Mouse (Mus musculus) heart, postnatal 25 days (tissue): ENCODE data around the gene Tpm1. TPM values are rescaled to one million over a fixed set of nuclear protein-coding genes. Genes with fewer than 3 reads are reported as not detected.

ENCODE experiments used
- DNase-seq: peaks from one replicate; pipeline ENCODE4 v3.0.0; 2022; ENCODE audit warnings: low spot score
- intact Hi-C: fragments of 180-260 bp; cut with DNase I; formaldehyde crosslinking; loops from one replicate; pipeline ENCODE4 v1.15.1; 2025
- total RNA-seq, 2 experiments: library from RNA; stranded (reverse); gene quantifications; 2 replicates each; pipeline ENCODE4 v1.2.3; 2021

The Tpm1 gene
- total RNA-seq, 2 experiments from 2014 or later, result 12,975 to 13,062 TPM

DNA sequence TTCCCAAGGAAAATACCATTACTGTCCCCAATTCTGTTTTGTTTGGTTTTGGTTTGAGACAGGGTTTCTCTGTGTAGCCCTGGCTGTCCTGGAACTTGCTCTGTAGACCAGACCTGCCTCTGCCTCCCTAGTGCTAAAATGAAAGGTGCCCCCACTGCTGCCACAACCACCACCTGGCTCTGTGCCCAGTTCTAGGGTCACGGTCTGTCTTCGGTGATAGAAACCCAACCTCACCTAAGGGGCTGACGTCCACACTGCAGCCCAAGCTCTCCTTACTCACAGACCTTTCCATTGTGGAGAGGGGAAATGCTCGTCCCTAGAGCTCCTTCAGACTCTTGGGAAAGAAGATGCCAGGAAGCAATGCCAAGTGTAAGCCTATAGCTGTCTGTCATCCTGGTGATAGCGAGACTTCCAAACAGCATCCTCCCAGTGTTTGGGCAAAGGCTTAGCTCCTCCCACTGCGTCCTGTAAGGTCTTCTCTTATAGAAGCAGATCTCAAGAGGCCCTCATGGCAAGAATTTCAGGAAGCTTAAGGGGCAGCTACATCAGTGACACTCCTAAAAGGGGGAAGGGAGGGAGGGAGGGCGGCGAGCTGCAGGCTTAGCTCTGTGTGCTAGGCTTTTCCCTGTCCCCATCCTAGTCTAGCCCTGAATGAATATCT lies 57.3 kb downstream of the Tpm1 start:
- DNase-seq, result no peak
- intact Hi-C loops, result no loop called here

DNA sequence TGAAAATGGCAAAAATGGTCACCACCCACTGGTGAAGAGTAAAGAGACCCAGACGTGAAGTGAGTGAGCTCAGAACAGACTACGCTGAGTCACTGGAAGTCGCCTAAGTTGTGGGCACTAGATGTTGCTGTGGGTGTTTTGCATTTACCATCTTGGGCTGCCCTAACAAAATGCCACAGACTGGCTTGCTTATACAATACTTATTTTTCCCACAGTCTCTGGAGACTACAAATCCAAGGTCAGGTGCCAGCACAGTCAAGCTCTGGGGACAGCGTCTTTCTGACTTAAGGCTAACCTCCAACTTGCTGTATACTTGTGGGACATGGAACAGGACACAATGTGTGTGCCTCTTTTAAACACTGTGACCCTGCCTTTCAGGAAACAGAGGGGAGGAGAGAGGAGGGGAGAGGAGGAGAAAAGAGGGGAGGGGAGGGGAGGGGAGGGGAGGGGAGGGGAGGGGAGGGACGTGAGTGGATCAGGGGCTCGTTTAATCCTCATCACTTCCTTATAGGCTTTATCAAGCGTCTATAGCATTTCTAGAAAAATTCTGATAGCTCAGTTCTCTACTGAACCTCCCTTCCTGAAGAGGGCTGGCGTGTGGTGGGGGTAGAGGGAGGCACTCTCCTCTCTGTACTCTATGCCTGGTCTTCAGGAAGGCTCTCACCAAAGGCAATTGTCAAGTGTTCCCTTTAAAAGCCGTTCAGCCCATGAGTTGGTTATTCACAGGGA lies 58.0 kb downstream of the Tpm1 start:
- intact Hi-C loops, result no loop called here
- no peak for DNase-seq

GRCm38 (mm10) chr9:66990046-66990445 lies 59.2 kb downstream of the Tpm1 start:
- intact Hi-C loops, result no loop called here
- DNase-seq, result no peak

- no peak for DNase-seq
- intact Hi-C loops, result no loop called here
These were observed 59.6 kb downstream of the Tpm1 start for GRCm38 (mm10) chr9:66989581-66989980.

DNA sequence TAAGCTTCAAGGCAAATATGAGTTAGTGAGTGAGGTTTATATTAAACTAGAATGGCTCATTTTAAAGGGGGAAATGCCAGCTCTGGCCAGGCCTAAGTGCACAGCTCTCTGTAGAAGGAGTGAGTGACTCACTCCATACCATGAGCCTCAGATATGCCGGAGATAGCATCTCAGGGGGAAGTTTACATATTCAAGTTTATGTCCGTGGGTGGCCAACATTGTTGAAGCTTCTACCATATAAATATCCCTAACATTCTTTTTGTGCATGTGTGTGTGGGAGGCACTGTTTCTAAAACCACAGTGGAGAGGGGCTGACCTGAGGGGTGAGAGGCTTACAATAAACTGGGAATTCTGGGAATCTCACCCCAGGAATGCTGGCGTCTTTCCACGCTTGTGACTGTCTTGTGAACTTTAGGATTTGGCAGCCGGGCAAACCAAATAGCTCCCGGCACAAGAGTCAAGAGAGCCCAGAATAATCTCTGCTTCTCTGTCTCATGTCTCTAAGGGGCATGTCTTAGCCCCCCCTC lies 60.3 kb downstream of the Tpm1 start:
- intact Hi-C loops, result no loop called here
- no peak for DNase-seq

DNA sequence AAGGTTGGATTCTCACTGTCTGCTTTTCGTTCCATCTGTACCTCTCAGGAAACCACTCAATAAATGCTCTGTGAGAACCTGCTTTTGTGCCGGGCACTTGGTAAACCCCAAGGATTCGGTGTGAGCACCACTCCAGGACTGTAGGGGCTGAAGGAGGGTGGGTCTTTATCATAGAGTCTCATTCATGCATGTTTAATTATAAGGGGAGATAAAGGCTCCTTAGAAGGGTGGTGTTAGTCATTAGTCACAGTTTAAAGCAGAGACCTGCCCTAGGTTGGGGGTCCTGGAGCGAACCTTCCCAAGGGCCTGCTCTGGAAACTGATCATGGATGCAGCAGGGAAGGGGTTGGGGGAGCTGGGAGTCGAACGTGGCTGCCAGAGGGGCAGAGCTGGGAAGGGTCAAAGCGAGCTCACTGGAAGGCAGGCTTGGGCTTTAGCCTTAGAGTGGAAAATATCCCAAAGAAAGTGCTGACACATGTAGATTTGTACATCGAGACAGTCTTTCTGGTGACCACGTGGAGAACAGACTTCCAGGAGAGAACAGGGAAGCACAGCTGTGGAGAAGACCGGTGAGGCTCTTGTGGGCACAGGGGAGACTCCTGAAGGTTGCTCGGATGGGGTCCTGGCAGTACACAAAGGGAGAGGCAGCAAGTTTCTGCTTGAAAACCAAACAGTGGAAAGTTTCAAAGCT lies 60.9 kb downstream of the Tpm1 start:
- intact Hi-C loops, result no loop called here
- no peak for DNase-seq

DNA sequence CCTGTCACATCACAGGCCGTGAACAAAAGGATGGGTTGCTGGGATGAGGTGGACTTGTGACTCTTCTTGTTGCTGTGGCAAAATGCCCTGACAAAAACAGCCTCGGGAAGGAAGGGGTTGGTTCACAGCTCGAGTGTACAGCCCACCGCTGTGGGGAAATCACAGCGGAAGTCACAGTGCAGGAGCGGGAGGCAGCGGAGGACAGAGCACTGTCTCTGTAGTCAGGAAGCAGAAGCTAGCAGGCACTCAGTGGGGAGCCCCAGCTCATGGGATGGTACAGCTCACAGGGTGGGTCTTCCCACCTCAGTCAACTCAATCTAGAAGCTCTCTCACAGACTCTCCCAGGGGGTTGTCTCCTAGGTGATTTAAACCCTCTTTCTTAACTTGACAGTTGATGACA lies 63.8 kb downstream of the Tpm1 start:
- no peak for DNase-seq
- intact Hi-C loops, result no loop called here

DNA sequence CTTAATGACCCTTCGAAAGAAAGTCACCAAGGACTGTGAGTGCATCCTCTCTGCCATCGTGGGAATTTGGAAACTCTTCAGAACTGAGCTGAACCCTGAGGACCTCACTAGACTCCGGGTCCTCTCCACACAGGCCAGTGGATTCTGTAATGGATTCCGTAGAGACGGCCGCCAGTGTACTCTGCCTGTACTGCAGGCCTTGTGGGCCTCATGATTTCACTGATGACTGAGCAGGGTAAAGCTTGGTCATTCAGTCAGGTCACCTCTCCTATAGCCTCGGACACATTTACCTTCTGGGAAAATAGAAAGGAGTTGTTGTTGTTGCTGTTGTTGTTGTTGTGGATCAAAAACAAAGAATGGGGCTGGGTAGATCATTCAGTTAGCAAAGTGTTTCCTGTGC lies 67.1 kb downstream of the Tpm1 start:
- intact Hi-C loops, result no loop called here
- DNase-seq, result no peak

- intact Hi-C loops, result no loop called here
- no peak for DNase-seq
These were observed 68.7 kb downstream of the Tpm1 start for GRCm38 (mm10) chr9:66980458-66980857.

DNA sequence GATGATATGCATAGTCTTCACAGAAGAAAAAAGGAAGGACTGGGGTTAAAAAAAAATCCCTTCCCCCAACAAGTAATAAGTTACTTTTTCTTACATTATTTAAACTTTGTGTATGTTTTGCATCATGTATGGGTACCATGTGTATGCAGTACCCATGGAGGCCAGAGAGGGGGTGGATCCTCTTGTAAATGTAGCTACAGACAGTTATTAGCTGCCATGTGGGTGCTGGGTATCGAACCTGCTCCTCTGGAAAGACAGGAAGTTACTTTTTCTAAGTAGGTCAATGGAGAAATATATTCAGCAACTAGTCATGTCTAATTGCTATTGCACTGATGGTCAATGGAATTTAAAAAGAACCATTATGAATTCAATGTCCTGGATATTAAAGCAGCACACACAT lies 70.7 kb downstream of the Tpm1 start:
- no peak for DNase-seq
- intact Hi-C loops, result no loop called here

DNA sequence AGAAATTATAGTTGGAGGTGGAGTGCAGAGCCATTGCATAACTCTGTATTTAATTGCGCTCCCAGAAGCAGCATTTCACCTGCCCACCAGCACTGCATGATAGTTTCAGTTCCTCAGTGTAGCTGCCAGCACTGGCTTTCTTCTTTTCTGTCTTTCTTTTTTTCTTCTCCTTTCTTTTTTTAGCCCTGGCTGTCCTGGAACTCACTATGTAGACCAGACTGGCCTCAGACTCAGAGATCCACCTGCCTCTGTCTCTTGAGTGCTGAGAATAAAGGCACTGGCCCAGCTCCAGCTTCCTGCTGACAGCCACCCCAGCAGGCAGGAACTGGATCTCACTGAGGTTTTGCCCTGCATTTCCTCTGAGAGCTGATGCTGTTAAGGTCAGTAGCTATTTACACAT lies 71.2 kb downstream of the Tpm1 start:
- intact Hi-C loops, result no loop called here
- no peak for DNase-seq

GRCm38 (mm10) chr9:66977121-66977520 lies 72.1 kb downstream of the Tpm1 start:
- intact Hi-C loops, result no loop called here
- no peak for DNase-seq

GRCm38 (mm10) chr9:66975239-66975645 lies 74.0 kb downstream of the Tpm1 start, which contains the start of gene Lactb:
TSS of gene Lactb (minus strand) at chr9:66975484.
- intact Hi-C loops, result loop anchor here (1.0 kb wide), 1 partner anchor 29 kb away; the partner anchor contains the start of gene Rps27l
- peak; percentile 88 for DNase-seq

- DNase-seq, result peak; percentile 58
- intact Hi-C loops, result loop anchor here (1.0 kb wide), 1 partner anchor 28 kb away; the partner anchor contains the start of gene Rps27l
These were observed 74.4 kb downstream of the Tpm1 start for GRCm38 (mm10) chr9:66974721-66975225.

Other genes starting within 250 kb of the Tpm1 start
- gene Aph1c, start 214.7 kb downstream of the Tpm1 start, total RNA-seq, result 1 to 10 TPM in 1 of 2 experiments, under 1 TPM in 1; 0.89 to 2.0 TPM
- gene Rab8b, start 129.7 kb downstream of the Tpm1 start, total RNA-seq, result 1 to 10 TPM; 8.9 to 9.9 TPM
- gene Rps27l, start 103.3 kb downstream of the Tpm1 start, total RNA-seq, result 100 to 1,000 TPM; 180 to 195 TPM
- gene Lactb, start 73.9 kb downstream of the Tpm1 start, total RNA-seq, result 10 to 100 TPM; 21.2 to 22.5 TPM